Mouse (Mus musculus): ENCODE data around the gene Nphp3.

The Nphp3 gene

GRCm38 (mm10) chr9:104001921-104002859, at the start of gene Nphp3:
Gene Nphp3, plus strand, starts transcription at chr9:104002544.
- peak; percentile 100 for DNase-seq

- DNase-seq: no peak
Measured at GRCm38 (mm10) chr9:103958722-103959121, 43.6 kb upstream of the Nphp3 start.

GRCm38 (mm10) chr9:103959989-103960388, 42.4 kb upstream of the Nphp3 start:
- DNase-seq: no peak

- no peak for DNase-seq
Measured at GRCm38 (mm10) chr9:103996496-103996895, 5.8 kb upstream of the Nphp3 start.

GRCm38 (mm10) chr9:104000601-104001000, 1.7 kb upstream of the Nphp3 start:
- DNase-seq: peak; percentile 75 to 79

GRCm38 (mm10) chr9:104002913-104003330, 578 bp downstream of the Nphp3 start:
- peak; percentile 62 to 74 for DNase-seq

- no peak for DNase-seq
Measured at GRCm38 (mm10) chr9:104014526-104014925, 12.2 kb downstream of the Nphp3 start.

GRCm38 (mm10) chr9:104021026-104021425, 18.7 kb downstream of the Nphp3 start:
- peak in 1 of 2 experiments; percentile 23 for DNase-seq

GRCm38 (mm10) chr9:104027186-104027585, 24.8 kb downstream of the Nphp3 start:
- DNase-seq: no peak

GRCm38 (mm10) chr9:104029861-104030260, 27.5 kb downstream of the Nphp3 start:
- no peak for DNase-seq

- no peak for DNase-seq
Measured at GRCm38 (mm10) chr9:104034231-104034630, 31.9 kb downstream of the Nphp3 start.

GRCm38 (mm10) chr9:104034718-104035117, 32.4 kb downstream of the Nphp3 start:
- DNase-seq: no peak

GRCm38 (mm10) chr9:104035261-104036015, 33.1 kb downstream of the Nphp3 start:
- peak; percentile 57 to 80 for DNase-seq

GRCm38 (mm10) chr9:104038266-104038665, 35.9 kb downstream of the Nphp3 start:
- no peak for DNase-seq

- no peak for DNase-seq
Measured at GRCm38 (mm10) chr9:104039031-104039695, 36.8 kb downstream of the Nphp3 start.

GRCm38 (mm10) chr9:104039742-104040141, 37.4 kb downstream of the Nphp3 start:
- DNase-seq: no peak

- DNase-seq: no peak
Measured at GRCm38 (mm10) chr9:104040362-104040761, 38.0 kb downstream of the Nphp3 start, which contains the start of gene Gm28305. Gene Gm28305, plus strand, starts transcription at chr9:104040662.

- DNase-seq: peak; percentile 32 to 45
Measured at GRCm38 (mm10) chr9:104043676-104044075, 41.3 kb downstream of the Nphp3 start.

GRCm38 (mm10) chr9:104051028-104051427, 48.7 kb downstream of the Nphp3 start:
- no peak for DNase-seq

- DNase-seq: no peak
Measured at GRCm38 (mm10) chr9:104062430-104063243, 60.3 kb downstream of the Nphp3 start, which contains the start of gene Uba5. Gene Uba5, minus strand, starts transcription at chr9:104063134.

- peak; percentile 86 to 87 for DNase-seq
Measured at GRCm38 (mm10) chr9:104063244-104063961, 61.1 kb downstream of the Nphp3 start, which contains the start of gene Acad11. Gene Acad11, plus strand, starts transcription at chr9:104063377.
